Mouse (Mus musculus) CH12.LX (cell line): ENCODE results near the gene B3galt5. TPM values are rescaled to one million over a fixed set of nuclear protein-coding genes. Genes with fewer than 3 reads are reported as not detected.

Experiments used
- DNase-seq: peaks from one replicate; pipeline ENCODE4 v3.0.0-alpha.2; 2013; ENCODE audit errors: extremely low read depth
- H3K27ac ChIP-seq: 2 replicates; pipeline ENCODE4 v1.5.1; 2012; ENCODE audit warnings: low read depth, mild to moderate bottlenecking, control low read depth, moderate library complexity; ENCODE audit not compliant: insufficient read depth
- H3K27me3 ChIP-seq: replicated peaks from 2 replicates; pipeline ENCODE3; 2012; ENCODE audit warnings: inconsistent platforms
- H3K36me3 ChIP-seq, 2 experiments: replicated peaks in 1 of 2; 2 replicates each; pipeline versions ENCODE3 to v1.6.1; 2012; ENCODE audit warnings: inconsistent platforms in 1 of 2, low read length in 1 of 2, mild to moderate bottlenecking in 1 of 2, mixed read lengths in 1 of 2, moderate library complexity in 1 of 2; ENCODE audit not compliant: control insufficient read depth in 1 of 2, insufficient read depth in 1 of 2
- H3K4me1 ChIP-seq, 2 experiments: 2 replicates each; pipeline ENCODE4 v1.6.1; 2012; ENCODE audit warnings: inconsistent platforms in 1 of 2, moderate library complexity in 1 of 2; ENCODE audit not compliant: insufficient read depth in 2 of 2, control insufficient read depth in 1 of 2
- H3K4me2 ChIP-seq: 2 replicates; pipeline ENCODE4 v1.6.1; 2012; ENCODE audit warnings: low read depth, mild to moderate bottlenecking, control low read depth; ENCODE audit not compliant: poor library complexity, insufficient read depth, severe bottlenecking
- H3K4me3 ChIP-seq, 3 experiments: fragments of 150-350 bp in 1 of 3; sonication (generic) in 1 of 3; replicated peaks in 1 of 3; 2 replicates each; pipeline versions ENCODE3 to v1.5.1; 2011 to 2012; ENCODE audit warnings: low read depth in 2 of 3, low read length in 2 of 3, mild to moderate bottlenecking in 2 of 3, moderate library complexity in 2 of 3, control low read depth in 1 of 3, improper control_type of control experiment in 1 of 3, inconsistent platforms in 1 of 3, mixed read lengths in 1 of 3; ENCODE audit not compliant: poor library complexity in 1 of 3
- H3K79me2 ChIP-seq: replicated peaks from 2 replicates; pipeline ENCODE4 v1.6.1; 2012; ENCODE audit warnings: mild to moderate bottlenecking, moderate library complexity; ENCODE audit not compliant: control insufficient read depth, poor library complexity, insufficient read depth, severe bottlenecking; ENCODE audit errors: extremely low read depth
- H3K9ac ChIP-seq: 2 replicates; pipeline ENCODE4 v1.6.1; 2012; ENCODE audit warnings: low read depth, mild to moderate bottlenecking, control low read depth, moderate library complexity; ENCODE audit not compliant: insufficient read depth
- H3K9me3 ChIP-seq: replicated peaks from 2 replicates; pipeline ENCODE3; 2012; ENCODE audit warnings: low read length, inconsistent platforms, mixed read lengths
- BHLHE40 ChIP-seq: IDR thresholded peaks from 2 replicates; pipeline ENCODE4 v1.6.1; 2011; ENCODE audit warnings: mild to moderate bottlenecking, low read depth, low read length, improper control_type of control experiment
- CHD1 ChIP-seq: IDR thresholded peaks from 2 replicates; pipeline ENCODE4 v1.6.1; 2012; ENCODE audit warnings: low read depth, low read length, improper control_type of control experiment, inconsistent platforms
- E2F4 ChIP-seq: IDR thresholded peaks from 2 replicates; pipeline ENCODE4 v1.6.1; 2011; ENCODE audit warnings: low read depth, low read length, improper control_type of control experiment; ENCODE audit not compliant: insufficient replicate concordance
- ELF1 ChIP-seq: IDR thresholded peaks from 2 replicates; pipeline ENCODE4 v1.6.1; 2014; ENCODE audit warnings: low read depth, mild to moderate bottlenecking, inconsistent platforms, low read length, improper control_type of control experiment
- ETS1 ChIP-seq: conservative IDR thresholded peaks from 2 replicates; pipeline ENCODE4 v1.6.1; 2012; ENCODE audit warnings: low read depth, mild to moderate bottlenecking, inconsistent platforms, low read length, improper control_type of control experiment, moderate library complexity
- HCFC1 ChIP-seq: IDR thresholded peaks from 2 replicates; pipeline ENCODE4 v1.6.1; 2012; ENCODE audit warnings: low read depth, mild to moderate bottlenecking, inconsistent platforms, low read length, improper control_type of control experiment
- JUN ChIP-seq: IDR thresholded peaks from 2 replicates; pipeline ENCODE4 v1.6.1; 2011; ENCODE audit warnings: low read depth, mild to moderate bottlenecking, low read length, improper control_type of control experiment, moderate library complexity; ENCODE audit not compliant: insufficient read depth
- JUND ChIP-seq: conservative IDR thresholded peaks from 2 replicates; pipeline ENCODE4 v1.6.1; 2011; ENCODE audit warnings: low read depth, low read length, improper control_type of control experiment
- KAT2A ChIP-seq: IDR thresholded peaks from 2 replicates; pipeline ENCODE4 v1.6.1; 2012; ENCODE audit warnings: low read length, improper control_type of control experiment, inconsistent platforms; ENCODE audit not compliant: insufficient replicate concordance
- MAFK ChIP-seq: IDR thresholded peaks from 2 replicates; pipeline ENCODE4 v1.6.1; 2011; ENCODE audit warnings: low read length, improper control_type of control experiment; ENCODE audit not compliant: insufficient replicate concordance
- MAX ChIP-seq: IDR thresholded peaks from 2 replicates; pipeline ENCODE4 v1.6.1; 2011; ENCODE audit warnings: low read length, improper control_type of control experiment
- MAZ ChIP-seq: IDR thresholded peaks from 2 replicates; pipeline ENCODE4 v1.6.1; 2012; ENCODE audit warnings: low read depth, mild to moderate bottlenecking, inconsistent platforms, low read length, improper control_type of control experiment, moderate library complexity
- MEF2A ChIP-seq: IDR thresholded peaks from 2 replicates; pipeline ENCODE4 v1.6.1; 2014; ENCODE audit warnings: low read depth, mild to moderate bottlenecking, inconsistent platforms, low read length, improper control_type of control experiment, borderline replicate concordance
- MXI1 ChIP-seq: IDR thresholded peaks from 2 replicates; pipeline ENCODE4 v1.6.1; 2011; ENCODE audit warnings: mild to moderate bottlenecking, low read depth, low read length, improper control_type of control experiment
- MYC ChIP-seq: IDR thresholded peaks from 2 replicates; pipeline ENCODE4 v1.6.1; 2011; ENCODE audit warnings: low read depth, mild to moderate bottlenecking, improper control_type of control experiment, low read length
- NELFE ChIP-seq: IDR thresholded peaks from 2 replicates; pipeline ENCODE4 v1.6.1; 2011; ENCODE audit warnings: low read depth, low read length, improper control_type of control experiment
- NRF1 ChIP-seq: IDR thresholded peaks from 2 replicates; pipeline ENCODE4 v1.6.1; 2014; ENCODE audit warnings: low read depth, mild to moderate bottlenecking, inconsistent platforms, low read length, improper control_type of control experiment, moderate library complexity
- PAX5 ChIP-seq: IDR thresholded peaks from 2 replicates; pipeline ENCODE4 v1.6.1; 2012; ENCODE audit warnings: low read length, inconsistent platforms, mixed read lengths
- POLR2A ChIP-seq: IDR thresholded peaks from 2 replicates; pipeline ENCODE4 v1.6.1; 2011; ENCODE audit warnings: low read depth, mild to moderate bottlenecking, improper control_type of control experiment, low read length
- POLR2AphosphoS2 ChIP-seq: IDR thresholded peaks from 2 replicates; pipeline ENCODE4 v1.6.1; 2011; ENCODE audit warnings: low read depth, low read length, improper control_type of control experiment
- RAD21 ChIP-seq: IDR thresholded peaks from 2 replicates; pipeline ENCODE4 v1.6.1; 2011; ENCODE audit warnings: low read depth, mild to moderate bottlenecking, low read length, improper control_type of control experiment, moderate library complexity
- RCOR1 ChIP-seq: conservative IDR thresholded peaks from 2 replicates; pipeline ENCODE4 v1.6.1; 2012; ENCODE audit warnings: low read depth, mild to moderate bottlenecking, inconsistent platforms, low read length, improper control_type of control experiment
- SIN3A ChIP-seq: IDR thresholded peaks from 2 replicates; pipeline ENCODE4 v1.6.1; 2012; ENCODE audit warnings: low read length, improper control_type of control experiment, inconsistent platforms
- TBP ChIP-seq: conservative IDR thresholded peaks from 2 replicates; pipeline ENCODE4 v1.6.1; 2011; ENCODE audit warnings: low read depth, low read length, improper control_type of control experiment
- TCF12 ChIP-seq: IDR thresholded peaks from 2 replicates; pipeline ENCODE4 v1.6.1; 2014; ENCODE audit warnings: low read depth, mild to moderate bottlenecking, inconsistent platforms, low read length, improper control_type of control experiment
- UBTF ChIP-seq: IDR thresholded peaks from 2 replicates; pipeline ENCODE4 v1.6.1; 2012; ENCODE audit warnings: low read depth, mild to moderate bottlenecking, inconsistent platforms, low read length, improper control_type of control experiment, moderate library complexity
- USF1 ChIP-seq: IDR thresholded peaks from 2 replicates; pipeline ENCODE4 v1.6.1; 2014; ENCODE audit warnings: low read depth, mild to moderate bottlenecking, inconsistent platforms, low read length, improper control_type of control experiment
- ZKSCAN1 ChIP-seq: IDR thresholded peaks from 2 replicates; pipeline ENCODE4 v1.6.1; 2012; ENCODE audit warnings: low read depth, inconsistent platforms, low read length, improper control_type of control experiment, borderline replicate concordance
- ZMIZ1 ChIP-seq: IDR thresholded peaks from 2 replicates; pipeline ENCODE4 v1.6.1; 2012; ENCODE audit warnings: low read depth, mild to moderate bottlenecking, inconsistent platforms, low read length, improper control_type of control experiment
- ZNF384 ChIP-seq: IDR thresholded peaks from 2 replicates; pipeline ENCODE4 v1.6.1; 2012; ENCODE audit warnings: low read depth, low read length, improper control_type of control experiment, inconsistent platforms
- dilution Hi-C: fragments of 300-500 bp; cut with MboI; formaldehyde crosslinking; loops from 2 replicates; pipeline ENCODE4 v1.14.3; 2020; ENCODE audit warnings: low sequenced_read_pairs; ENCODE audit not compliant: extremely low pct_unique_long_range_greater_than_20kb, extremely low pct_ligation_motif_present
- in situ Hi-C: fragments of 300-500 bp; cut with MboI; formaldehyde crosslinking; loops from 3 replicates; pipeline ENCODE4 v1.14.3; 2019; ENCODE audit warnings: low sequenced_read_pairs, low pct_ligation_motif_present, low pct_unique_long_range_greater_than_20kb, mixed read lengths
- polyA plus RNA-seq: library from polyadenylated mRNA; unstranded; fragments of >175 nt; gene quantifications from 2 replicates; pipeline ENCODE4 v1.2.1, GENCODE M21; 2012; ENCODE audit warnings: low read depth; ENCODE audit not compliant: insufficient read length
- total RNA-seq, 2 experiments: library from RNA; depleted of rRNA; stranded (reverse); fragments of 300-350 nt in 1 of 2; fragments of >200 nt in 1 of 2; gene quantifications; 2 replicates each; pipeline ENCODE4 v1.2.3; 2012 to 2014

B3galt5 gene
- total and polyA plus RNA-seq, 3 experiments = 0.04 to 0.87 (median 0.23) TPM

DNA sequence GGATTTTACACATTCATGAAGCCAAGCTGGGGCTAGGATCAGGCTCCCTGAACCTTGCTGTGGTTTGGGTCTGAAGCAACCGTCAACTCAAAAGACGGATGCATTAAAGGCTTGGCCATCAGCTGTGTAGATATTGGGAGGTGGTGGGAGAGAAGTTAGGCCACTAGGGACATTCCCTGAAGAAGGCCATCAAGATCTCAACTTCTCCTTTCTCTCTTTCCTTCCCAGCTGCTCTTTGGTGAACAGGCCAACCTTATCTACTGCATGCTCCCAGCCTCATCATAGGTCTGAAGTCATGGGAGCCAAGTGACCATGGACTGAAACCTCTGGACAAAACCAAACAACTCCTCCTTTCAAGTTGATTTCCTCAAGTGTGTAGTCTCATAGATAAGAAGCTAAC is 115.9 kb downstream of the B3galt5 start:
- H3K27ac ChIP-seq = no peak overlapping the region
- DNase-seq = no peak
- H3K4me1 ChIP-seq = peaks cover 2 to 17% of the 10 kb centered on the region in 2 experiments
- no peaks in the 10 kb centered on the region for H3K79me2 ChIP-seq
- H3K4me3 ChIP-seq = no peak overlapping the region
- H3K9ac ChIP-seq = no peak overlapping the region
- H3K36me3 ChIP-seq = no peaks in the 10 kb centered on the region
- dilution Hi-C loops = no loop called here
- TF ChIP-seq RAD21 (no peak), CHD1 (no peak), MAFK (no peak), POLR2A (no peak), MEF2A (no peak), NRF1 (no peak), POLR2AphosphoS2 (no peak), MYC (no peak), TCF12 (no peak), ZMIZ1 (no peak), ZNF384 (no peak)
- H3K4me2 ChIP-seq = no peak overlapping the region
- in situ Hi-C loops = no loop called here
- no peaks in the 10 kb centered on the region for H3K9me3 ChIP-seq
- peaks cover 1% of the 10 kb centered on the region for H3K27me3 ChIP-seq

DNA sequence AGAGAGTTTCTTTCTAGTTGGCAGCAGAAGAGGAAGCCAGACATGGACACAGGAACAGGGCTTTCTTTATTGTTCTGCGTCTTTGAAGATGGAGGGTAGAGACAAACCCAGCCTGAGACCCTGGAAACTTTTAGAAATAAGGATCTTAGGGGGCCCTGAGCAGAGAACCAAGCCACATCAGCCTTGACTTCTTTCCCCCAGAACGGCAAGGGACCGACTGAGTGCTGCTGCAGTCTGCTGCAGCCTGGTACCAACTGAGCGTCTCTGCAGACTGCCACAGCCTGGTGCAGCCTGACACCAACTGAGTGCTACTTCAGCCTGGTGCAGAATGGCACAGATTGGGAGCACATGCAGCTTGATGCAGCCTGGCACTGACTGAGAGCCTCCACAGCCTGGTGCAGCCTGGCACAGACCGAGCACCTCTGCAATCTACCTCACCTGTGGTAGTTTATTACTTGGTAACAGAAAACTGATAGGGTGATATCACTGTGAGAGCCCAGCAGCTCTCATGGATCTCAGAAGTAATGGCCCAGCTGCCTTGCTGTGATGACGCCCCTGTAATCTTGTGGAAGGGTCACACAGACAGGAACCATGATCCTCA is 117.8 kb downstream of the B3galt5 start:
- Histone ChIP-seq H3K4me3 (peak overlapping the region in 1 of 3 experiments; percentile 11), H3K9me3 (no peaks in the 10 kb centered on the region), H3K4me2 (peak overlapping the region; percentile 10), H3K27ac (no peak overlapping the region), H3K9ac (no peak overlapping the region), H3K36me3 (no peaks in the 10 kb centered on the region), H3K27me3 (peaks cover 1% of the 10 kb centered on the region), H3K4me1 (peaks cover 2 to 17% of the 10 kb centered on the region in 2 experiments), H3K79me2 (no peaks in the 10 kb centered on the region)
- in situ Hi-C loops (no loop called here), dilution Hi-C loops (no loop called here)
- no peak for DNase-seq
- TF ChIP-seq BHLHE40 = no peak
- TF ChIP-seq MYC = no peak
- TF ChIP-seq MAZ = no peak
- TF ChIP-seq SIN3A = no peak
- peak; percentile 57; the same call in 1 of the 2 replicates for TF ChIP-seq POLR2AphosphoS2
- no peak for TF ChIP-seq MEF2A
- no peak for TF ChIP-seq ZNF384
- no peak for TF ChIP-seq NRF1
- no peak for TF ChIP-seq JUND
- no peak for TF ChIP-seq RCOR1
- TF ChIP-seq KAT2A = no peak
- TF ChIP-seq NELFE = peak; percentile 60
- no peak for TF ChIP-seq PAX5
- no peak for TF ChIP-seq E2F4
- TF ChIP-seq USF1 = no peak
- TF ChIP-seq RAD21 = no peak
- TF ChIP-seq ZKSCAN1 = no peak
- TF ChIP-seq TBP = peak; percentile 95
- no peak for TF ChIP-seq JUN
- no peak; the same call in 1 of the 2 replicates for TF ChIP-seq HCFC1
- no peak for TF ChIP-seq ELF1
- peak; percentile 83 for TF ChIP-seq POLR2A
- TF ChIP-seq ZMIZ1 = peak; percentile 99
- TF ChIP-seq ETS1 = no peak
- TF ChIP-seq MAFK = no peak
- TF ChIP-seq MAX = no peak
- TF ChIP-seq MXI1 = 0 out of 2 replicates have a peak, but pooled peaks have one; percentile 33
- peak; percentile 6; the same call in 1 of the 2 replicates for TF ChIP-seq TCF12
- no peak for TF ChIP-seq UBTF
